Mouse (Mus musculus): ENCODE measurements around the gene Sctr.

Sctr gene

DNA sequence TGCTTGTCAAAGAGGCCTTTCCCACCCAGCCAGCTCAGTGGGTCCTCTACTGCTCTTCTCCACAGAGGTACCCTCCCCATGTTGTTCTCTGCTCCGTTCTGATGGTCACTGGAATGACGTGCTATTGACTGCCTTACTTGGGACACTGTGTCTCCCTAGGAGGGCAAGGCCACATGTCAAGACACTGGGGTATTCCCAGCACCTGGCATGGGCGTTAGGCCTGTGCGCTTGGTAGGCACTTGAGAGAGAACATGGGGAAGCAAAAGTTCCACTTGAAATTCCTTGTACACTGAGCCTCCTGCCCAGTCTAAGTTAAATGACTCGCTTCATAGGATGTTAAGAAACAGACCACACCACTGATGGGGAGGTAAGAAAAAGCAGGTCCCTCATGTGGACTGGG lies 62.4 kb downstream of the Sctr start:
- DNase-seq (ENCODE audit: low read depth, low spot score), result no peak

DNA sequence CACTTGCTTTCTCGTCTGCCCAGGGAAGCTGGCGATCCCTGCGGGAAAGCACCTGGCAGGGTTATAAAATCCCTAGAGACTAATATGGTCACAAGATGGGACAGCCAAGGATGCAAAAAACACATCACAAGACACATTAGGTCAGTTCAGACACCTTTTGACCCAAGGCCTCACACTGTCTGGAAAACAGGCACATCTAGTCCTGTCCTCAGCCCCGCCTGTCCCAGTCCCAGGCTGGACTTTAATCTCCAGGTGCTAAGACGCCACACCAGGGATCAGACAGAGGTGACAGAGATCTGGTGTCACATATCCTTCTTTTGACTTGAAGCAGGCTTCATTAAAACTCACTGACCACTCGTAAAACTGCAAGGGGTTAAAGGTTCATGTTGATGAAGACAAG lies 63.5 kb downstream of the Sctr start:
- DNase-seq (ENCODE audit: low read depth, low spot score), result no peak

DNA sequence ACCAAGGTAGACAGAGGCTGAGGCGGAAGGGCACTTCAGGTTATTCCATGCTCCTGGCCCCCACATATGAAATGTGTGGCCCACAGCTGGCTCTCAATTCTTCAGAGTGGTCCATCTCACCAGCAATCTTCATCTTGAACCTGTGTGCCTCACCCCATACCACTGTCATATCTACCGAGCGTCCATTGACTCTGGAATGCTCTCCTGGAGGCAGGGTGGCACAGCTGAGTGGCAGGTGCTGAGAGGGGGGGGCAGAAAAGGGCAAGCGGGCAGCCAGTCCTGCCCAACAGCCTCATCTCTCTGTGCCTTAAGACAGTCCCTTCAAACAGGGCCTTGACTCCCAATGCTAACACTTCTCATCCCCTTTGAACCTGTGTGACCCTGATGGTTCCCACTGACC lies 64.4 kb downstream of the Sctr start:
- no peak for DNase-seq (ENCODE audit: low read depth, low spot score)

DNA sequence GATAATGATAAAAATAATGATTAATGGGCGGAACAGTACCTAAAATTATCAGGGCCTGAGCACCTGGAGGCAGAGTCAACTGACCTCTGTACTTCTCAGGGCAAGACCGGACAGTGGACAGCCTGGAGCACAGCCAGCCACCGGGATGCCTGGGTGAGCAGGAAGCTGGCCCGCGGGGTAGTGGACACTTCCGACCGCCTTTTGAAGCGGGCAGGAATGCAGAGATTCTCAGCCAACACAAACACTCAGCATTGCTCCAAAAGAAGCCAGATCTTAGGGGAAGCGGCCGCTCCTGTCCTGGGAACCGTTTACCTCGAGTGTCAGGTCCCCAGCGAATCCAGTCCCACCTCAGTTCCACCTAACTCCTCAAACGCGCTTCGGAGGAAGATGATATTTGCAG lies 66.2 kb downstream of the Sctr start:
- DNase-seq (ENCODE audit: low read depth, low spot score), result no peak

DNA sequence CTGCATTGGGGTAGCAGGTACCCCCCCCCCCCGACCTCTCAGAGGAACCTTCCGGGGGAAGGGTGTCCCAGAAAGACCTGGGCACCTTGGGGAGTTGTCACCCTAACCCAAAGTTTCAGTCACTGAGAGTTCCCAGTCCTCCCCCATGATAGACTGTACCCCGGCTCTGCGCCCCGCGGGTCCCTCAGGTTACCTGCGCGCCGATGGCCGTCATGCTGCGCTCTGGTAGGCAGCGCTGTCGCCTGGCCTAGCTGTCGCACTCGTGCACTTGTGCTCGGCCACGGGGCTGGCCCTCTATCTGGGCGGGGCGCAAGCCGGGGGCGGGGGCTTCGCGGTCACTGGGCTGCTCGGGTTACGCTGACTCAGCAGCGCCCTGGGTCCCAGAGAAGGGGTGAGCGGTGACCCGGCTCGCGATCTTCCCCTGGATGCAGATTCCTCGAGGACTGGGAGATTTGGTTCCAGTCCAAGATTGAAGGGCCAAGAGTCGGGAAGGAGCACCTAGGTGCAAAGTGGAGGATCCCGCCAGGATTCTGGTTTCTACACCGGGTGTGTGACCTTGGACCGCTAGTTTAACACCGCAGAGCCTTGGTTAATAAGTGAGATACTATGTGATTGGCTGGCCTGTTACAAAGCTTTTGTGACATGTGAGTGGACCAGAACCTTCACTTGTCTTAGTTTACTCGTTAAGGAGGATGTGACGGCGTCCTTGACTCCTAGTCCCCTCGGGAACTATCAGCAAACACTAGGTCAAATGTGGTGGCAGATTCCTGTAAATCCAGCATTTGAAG lies 67.0 kb downstream of the Sctr start, which contains the start of gene Tmem37:
Tmem37 (minus strand) TSS at position 556 of the 788 bp plus-strand sequence.
- peak; percentile 57 for DNase-seq (ENCODE audit: low read depth, low spot score)

DNA sequence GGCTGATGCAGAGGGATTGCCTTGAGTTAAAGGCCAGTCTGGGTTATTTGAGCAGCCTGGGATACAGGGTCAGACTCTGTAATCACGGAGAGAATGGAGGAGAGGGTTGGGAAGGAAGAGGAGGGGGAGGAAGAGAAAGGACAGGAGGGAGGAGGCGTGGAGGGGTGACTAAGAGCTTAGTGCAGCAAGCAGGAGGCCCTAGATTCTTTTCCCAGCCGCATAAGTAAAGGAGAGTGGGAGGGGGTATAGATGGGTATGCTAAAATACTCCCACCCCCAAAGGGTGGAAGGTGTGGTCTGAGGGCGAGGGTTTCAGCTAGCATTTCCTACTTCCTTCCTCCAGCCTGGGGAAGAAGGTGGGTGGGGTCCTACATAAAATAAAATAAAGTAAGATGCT lies 67.6 kb downstream of the Sctr start:
- DNase-seq (ENCODE audit: low read depth, low spot score), result no peak

DNA sequence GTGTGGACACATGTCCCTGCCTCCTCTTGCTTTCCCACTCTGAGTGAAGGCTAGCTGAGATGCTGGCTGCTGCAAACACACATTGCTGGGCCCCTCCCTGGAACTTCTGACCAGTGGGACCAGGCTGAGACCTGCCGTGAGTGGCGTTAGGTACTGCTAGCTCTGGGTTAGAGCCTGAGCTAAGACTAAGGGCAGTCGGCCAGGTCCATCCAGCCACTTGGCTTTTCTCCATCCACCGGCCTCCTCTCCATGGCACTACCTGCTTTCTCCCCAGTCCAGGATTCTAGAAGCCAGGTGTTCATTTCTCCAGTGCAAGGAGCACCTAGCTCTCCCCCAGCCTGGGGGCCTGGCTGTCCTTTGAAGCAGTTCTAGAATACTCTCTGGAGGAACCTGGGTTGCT lies 68.2 kb downstream of the Sctr start:
- DNase-seq (ENCODE audit: low read depth, low spot score), result no peak

DNA sequence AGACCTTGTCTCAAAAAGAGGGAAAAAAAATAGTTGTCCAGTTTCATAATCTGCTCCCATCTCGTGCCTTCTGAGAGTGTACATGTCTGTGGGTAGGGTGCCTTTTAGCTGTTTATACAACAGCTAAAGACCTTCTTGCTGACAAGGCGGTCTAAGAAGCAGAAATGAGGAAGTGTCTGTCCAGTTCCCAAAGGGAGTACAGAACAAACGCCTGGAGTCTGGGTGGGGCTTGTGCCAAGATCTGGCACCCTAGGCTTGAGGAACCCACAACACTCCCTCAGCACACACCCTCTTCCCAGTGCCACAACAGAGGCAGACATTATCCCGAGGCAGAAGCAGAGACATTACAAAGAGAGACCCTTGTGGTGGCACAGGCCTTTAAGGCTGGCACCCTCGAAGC lies 68.8 kb downstream of the Sctr start:
- DNase-seq (ENCODE audit: low read depth, low spot score), result no peak

DNA sequence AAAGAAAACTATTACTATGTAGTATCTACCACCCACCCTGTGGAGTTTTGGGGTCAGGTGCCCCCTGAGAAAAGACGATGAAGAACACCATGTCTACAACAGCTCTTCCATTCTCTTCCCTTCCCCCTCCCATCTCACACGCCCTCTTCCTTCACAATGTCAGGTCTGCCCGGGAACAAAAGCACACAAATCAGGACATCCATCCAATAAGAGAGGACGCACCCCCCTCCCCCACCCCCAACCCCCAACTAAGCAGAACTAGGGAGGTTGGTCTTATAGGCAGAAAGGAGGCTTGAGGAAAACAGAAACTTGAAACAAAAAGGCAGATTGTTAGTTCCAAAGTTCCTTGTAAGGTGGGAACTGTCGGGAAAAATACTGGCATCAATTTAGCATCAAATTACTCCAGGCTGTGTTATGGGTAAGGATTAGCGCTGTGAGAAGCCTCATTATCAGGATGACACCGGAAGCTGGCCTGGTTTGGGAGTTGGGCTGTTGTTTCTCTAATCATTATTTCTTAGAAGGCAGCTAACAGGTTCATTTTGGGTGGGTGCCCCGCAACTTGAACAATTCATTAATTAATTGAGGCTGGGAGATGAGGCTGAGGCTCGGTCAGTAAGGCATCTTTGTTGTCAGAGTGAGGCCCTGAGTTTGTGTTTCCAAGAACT lies 71.2 kb downstream of the Sctr start:
- no peak for DNase-seq (ENCODE audit: low read depth, low spot score)

DNA sequence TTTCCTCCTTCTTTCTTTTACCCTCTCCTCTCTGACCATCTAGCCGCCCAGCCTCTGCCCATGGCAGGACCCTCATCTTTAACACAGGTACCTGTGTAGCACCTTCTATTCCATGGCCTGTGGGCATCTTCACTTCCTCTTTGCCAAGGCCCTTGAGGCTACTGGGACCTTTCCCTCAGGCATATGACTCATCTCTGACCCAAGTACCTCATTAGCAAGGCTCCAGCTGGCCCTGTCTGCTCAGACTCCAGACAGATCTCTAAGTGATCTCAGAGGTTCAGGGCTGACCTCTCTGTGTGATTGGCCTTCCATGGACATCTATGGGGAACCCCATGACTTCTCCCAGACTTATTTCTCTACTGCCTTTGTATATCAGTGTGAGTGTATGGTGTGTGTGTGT lies 73.9 kb downstream of the Sctr start:
- DNase-seq (ENCODE audit: low read depth, low spot score), result no peak

DNA sequence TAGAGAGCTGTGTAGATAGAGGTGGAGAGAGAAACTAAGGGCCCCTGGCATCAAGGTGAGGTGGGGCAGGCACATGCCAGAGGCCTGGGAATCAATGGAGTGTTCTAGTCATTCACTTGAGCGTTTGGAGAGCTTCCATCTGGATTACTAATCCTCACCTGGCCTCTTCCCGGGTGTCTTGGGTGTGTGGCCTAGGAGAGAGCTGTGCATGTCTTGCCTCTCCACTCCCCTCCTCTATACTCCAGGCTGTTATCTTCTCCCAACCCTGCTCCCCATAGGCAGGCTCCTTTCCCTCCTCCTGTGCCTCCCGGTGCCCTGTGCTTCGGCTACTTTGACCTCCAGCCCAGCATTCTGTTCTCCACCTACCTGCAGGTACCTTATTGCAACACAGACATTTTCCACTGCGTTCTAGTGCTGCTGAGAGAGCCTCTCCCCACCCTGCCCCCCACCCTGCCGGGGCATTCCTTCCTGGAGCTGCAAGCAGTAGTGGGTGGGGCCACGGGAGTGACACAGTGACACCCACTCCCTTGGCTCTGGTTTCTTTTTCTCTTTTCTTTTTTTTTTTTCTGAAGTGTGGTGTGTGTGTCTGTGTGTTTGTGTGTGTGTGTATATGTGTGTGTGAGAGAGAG lies 76.4 kb downstream of the Sctr start:
- no peak for DNase-seq (ENCODE audit: low read depth, low spot score)

DNA sequence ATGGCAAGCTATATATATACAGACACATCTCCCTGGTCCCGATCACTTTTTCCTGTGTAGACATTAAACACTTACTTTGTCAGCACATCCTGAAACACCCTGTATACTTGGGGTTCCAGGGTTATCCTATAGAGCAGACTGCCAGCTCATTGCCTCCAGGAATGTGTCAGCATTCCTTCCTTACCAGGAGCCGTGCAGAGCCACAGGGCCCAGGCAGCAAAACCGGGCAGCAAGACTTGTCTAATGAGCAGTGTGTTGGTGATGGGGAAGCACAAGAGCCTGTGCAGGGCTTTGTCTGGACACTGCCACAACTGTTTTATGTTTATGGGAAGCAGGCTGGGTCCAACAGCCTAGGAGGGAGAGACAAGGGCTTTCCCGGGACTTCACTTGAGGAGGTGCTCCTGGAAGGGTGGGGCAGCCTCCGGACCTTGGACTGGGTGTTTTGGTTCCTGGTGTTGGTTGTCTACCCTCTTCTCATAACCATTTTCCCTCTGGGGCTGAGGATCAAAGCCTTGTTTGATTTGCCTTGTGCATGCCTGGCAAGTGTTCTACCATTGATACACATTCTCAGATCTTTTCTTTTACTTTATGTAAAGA lies 77.3 kb downstream of the Sctr start:
- DNase-seq (ENCODE audit: low read depth, low spot score), result no peak

DNA sequence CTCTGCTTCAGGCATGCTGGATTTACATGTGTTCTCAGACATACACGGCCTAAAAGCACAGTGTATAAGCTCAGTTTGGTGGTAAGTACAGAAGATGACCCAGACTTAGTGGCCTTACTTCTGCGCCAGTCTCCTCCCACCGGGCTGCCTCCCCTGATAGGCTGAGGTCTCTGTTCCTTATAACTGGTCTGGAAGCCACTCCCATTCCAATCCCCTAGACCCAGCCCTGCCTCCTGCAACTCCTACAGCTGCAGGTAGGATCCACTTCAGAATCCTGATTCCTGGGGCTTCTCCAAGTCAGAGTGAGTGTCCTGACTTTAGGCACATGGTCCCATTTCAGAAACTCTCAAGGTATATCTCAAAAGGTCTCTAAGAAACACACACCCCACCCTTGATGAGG lies 79.0 kb downstream of the Sctr start:
- no peak for DNase-seq (ENCODE audit: low read depth, low spot score)

DNA sequence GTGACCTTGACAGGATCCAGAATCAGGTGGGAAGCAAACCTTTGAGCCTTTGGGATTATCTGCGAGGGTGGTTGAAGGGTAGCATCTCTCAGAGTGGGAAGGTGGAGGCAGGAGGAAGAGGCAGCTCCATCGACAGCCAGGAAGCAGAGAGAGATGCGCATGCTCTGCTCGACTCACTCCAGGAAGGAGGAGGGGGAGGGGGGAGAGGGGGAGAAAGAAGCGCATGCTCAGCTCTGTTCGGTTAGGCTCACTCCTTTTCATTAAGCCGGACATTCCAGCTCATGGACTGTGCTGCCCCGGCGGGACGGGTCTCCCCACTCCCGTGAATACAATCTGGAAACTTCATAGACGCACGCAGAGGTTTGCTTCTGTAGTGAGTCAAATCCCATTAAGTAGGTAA lies 80.0 kb downstream of the Sctr start:
- DNase-seq (ENCODE audit: low read depth, low spot score), result no peak

DNA sequence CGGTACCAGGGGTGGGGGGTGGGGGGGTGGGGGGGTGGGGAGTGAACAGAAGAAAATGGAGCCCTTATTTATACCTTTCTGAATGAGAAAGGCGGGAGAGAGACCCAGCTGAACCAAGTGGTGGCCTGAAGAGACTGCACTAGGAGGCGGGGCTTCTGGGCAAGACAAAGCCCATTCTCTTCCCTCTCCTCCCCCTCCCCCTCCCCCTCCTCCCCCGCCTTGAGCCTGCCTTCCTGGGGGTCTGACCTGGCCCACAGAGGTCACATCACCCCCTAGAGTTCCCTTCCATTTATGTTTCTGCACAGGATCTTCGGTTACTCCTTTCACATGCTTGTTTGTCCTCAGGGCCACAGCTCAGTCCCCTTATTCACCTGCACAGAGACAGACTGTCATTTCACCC lies 82.5 kb downstream of the Sctr start:
- DNase-seq (ENCODE audit: low read depth, low spot score), result no peak

DNA sequence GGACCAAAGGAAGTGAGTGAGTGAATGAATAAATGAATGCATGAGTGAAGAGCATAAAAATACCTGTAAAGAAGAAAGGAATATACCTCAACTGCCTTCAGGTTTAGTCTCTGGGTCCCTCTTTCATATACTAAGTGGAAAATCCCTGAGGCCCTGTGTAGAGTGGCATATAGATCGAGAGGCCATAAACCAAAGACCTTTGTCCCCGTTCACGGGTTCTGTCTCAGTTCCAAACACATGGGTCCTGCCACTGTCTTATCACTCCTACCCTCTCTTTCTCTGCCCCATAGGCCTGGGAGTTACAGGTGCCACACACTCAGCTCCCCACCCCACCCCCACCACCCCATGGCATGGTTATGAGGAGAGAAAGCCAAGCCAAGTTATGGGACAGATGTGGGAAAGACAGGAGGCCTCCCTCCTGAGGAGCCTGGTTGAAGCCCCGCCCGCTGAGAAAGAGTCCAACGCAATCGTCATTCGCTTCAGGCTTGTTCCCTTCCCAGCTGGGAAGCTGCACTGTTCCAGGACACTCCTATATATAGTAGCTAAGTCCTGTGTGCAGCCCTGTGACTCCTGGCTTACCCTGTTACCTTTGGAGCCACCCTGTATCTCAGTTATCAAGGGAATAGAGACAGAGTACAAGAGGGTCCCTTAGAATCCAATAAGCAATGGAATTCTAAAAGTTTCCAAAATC lies 84.3 kb downstream of the Sctr start:
- DNase-seq (ENCODE audit: low read depth, low spot score), result no peak

DNA sequence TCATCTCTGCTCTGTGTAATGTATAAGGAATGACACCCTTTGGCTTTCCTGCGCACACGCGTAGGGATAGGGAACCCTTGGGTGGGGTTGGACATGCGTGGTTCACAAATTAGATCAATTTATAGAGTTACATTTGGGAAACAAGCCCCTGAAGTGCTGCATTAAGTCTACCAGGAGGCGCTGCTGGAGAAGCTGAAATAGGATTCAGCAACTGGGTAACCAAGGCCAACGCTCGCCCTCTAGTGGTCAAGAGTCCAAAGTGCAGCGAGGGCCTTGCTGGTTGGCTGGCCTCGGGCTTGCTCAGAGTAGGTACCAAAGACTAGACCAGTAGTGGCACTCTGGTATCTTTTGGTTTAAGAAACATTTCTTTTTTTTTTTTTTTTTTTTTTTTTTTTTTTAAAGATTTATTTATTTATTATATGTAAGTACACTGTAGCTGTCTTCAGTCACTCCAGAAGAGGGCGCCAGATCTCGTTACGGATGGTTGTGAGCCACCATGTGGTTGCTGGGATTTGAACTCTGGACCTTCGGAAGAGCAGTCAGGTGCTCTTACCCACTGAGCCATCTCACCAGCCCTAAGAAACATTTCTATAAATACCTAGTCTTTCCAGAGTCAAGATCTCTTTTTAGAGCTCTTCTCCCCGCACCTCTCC lies 86.9 kb downstream of the Sctr start:
- peak; percentile 67 for DNase-seq (ENCODE audit: low read depth, low spot score)

DNA sequence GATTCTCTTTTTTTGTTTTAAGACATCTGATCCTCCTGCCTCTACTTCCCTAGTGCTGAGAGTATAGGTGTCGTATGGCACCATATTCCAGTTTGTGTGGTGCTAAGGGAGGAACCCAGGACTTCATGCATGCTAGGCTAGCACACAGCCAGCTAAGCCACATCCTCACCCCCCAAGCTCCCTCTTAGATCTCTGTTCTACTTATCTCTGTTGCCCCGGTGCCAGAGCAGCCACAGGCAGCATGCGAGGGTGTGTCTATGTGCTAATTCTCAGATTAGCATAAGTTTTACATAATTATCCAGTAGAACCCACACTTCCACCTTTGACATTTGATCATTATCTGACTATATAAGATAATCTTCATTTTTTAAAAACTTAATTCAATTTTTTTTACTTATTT lies 88.2 kb downstream of the Sctr start:
- no peak for DNase-seq (ENCODE audit: low read depth, low spot score)

DNA sequence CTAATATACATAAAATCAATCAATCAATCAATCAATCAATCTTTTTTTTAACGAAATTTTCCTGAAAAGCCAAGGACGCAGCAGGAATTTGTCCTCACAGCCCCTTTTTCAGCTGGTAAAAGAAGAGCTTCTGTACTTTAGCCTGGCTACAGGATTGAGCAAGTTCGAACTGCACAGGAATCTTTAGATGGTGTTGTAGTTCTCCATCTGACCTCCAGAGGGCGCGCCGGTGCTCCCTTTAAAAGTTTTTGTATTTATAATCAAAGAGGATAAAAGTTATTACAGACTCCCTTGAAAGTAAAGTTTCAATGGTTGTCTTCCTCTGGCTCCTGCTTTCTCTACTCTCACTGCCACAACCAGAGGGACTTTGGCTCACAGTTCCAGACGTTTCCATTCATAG lies 91.6 kb downstream of the Sctr start:
- no peak for DNase-seq (ENCODE audit: low read depth, low spot score)

DNA sequence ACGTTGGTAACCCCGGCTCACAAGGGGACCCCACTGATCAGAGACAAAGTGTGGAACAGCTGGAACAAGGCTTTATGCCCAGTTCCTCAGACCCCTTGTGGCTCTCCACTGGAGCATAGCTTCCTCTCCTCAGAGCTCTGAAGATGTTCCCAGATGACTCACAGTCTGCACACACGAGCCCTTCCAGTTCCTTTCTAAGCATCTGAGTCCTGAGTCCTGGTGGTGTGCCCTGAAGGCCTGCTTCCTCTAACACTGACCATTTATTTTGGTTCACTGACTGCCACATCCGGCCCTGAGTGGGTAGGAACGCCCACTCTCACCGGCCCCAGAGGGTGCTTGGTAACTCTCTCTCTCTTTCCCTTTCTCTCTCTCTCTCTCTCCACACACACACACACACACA lies 92.8 kb downstream of the Sctr start:
- no peak for DNase-seq (ENCODE audit: low read depth, low spot score)

DNA sequence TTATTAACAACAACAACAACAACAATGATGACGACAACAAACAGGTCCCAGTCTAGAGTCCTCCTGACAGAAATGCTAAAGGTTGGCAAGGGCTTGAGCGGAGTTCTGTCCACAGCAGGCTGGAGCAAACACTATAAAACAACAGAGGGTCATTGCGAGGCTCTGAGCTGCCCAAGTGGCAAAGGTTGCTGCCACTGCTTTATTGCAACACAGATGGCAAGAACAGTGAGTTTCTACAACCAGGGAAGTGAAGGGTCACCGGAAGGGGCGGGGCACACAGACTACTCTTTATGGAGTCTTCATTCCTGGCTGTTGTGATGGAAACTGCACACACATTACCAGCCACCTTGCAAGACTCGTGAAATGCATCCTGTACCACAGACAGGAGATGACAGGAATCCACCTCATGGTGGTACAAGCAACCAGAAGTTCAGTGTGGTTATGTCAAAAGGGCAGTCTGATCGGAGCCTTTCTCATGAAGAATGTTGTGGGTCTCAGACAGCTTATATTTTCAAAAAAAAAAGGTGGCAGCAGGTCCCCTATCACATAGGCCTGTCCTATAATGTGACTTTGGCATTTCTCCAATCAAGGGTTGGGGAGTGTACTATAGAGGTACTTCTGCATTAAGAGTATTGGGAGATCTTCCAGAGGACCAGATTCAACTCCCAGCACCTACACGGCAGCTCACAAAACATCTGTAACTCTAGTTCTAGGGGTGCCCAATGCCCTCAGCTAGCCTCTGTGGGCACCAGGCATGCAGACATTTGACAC lies 93.9 kb downstream of the Sctr start:
- no peak for DNase-seq (ENCODE audit: low read depth, low spot score)
